10 mouse cellular contexts compared by ENCODE assay signal in the genomic region with DNA sequence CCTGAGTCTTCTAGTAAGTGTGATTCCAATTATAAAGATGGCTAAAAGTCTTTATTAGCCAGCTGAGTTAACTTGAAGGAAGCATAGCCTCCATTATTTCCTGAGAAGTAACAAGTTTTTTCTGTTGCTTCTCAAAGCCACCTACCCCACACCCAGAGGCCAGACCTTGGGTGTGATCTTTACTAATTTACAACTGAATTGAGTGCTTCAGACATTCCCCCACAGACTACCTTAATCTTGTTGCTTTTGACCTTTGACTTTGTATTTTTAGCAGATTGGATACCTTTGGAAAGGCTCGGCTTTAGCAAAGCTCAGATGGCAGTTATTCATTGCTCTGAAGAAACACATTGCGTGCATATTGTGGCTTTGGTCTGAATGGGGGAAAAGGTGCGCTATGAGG.
"Had no signal": no experiment of that assay in that cellular context is flagged by ENCODE, and none has a peak within 500 bp of the region (broad histone marks: within the 10 kb centered on the region; RNA-seq: fewer than 3 reads in every experiment).

No protein-coding gene starts in this region.

- DNase-seq: liver, postnatal 0 days; lung, adult 2 months; lung, postnatal 14 days; lung, postnatal 36 days; right cerebral cortex, postnatal 25 days; right cerebral cortex, postnatal 4 days; spleen, adult 18-20 months; thymus, adult 18-20 months; thymus, postnatal 14 days; thymus, postnatal 36 days had no signal
